Mouse (Mus musculus): ENCODE data around the gene C2cd5. TPM values are rescaled to one million over a fixed set of nuclear protein-coding genes. Genes with fewer than 3 reads are reported as not detected.

C2cd5 gene
- total RNA-seq, 2 experiments from 2014 or later, result 16.6 to 20.8 TPM

DNA sequence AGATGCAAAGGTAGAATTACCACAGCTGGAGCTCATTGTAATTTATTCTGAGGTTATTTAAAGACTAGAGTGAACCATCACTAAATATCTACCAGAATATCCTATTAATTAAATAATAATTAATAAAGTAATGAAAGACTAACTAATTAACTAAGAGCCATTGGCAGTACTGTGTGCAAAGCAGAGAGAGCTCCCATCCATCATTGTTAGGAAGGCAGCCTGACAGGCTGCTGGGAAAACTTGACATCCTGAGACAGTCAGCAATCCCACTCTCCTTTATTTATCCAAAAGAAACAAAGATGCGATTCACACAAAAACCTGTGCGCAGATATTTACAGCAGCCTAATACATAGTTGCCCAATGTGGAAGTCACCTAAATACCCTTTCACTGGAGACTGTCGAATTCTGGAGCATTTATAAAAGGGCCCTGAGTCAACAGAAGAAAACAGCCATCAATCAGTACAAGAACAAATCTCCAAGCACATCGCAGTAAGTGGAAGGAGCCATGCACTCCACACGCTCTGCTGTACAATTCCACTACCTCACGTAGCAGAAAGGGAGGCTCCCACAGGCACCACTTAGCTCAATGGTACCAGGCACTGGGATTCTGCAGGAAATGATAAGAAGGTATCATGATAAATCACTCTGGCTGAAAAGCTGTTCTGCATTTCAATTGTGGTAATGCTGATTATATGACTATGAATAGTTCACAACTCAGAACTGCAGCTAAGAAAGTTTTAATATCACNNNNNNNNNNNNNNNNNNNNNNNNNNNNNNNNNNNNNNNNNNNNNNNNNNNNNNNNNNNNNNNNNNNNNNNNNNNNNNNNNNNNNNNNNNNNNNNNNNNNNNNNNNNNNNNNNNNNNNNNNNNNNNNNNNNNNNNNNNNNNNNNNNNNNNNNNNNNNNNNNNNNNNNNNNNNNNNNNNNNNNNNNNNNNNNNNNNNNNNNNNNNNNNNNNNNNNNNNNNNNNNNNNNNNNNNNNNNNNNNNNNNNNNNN lies 120.0 kb downstream of the C2cd5 start:
- no peak for DNase-seq

DNA sequence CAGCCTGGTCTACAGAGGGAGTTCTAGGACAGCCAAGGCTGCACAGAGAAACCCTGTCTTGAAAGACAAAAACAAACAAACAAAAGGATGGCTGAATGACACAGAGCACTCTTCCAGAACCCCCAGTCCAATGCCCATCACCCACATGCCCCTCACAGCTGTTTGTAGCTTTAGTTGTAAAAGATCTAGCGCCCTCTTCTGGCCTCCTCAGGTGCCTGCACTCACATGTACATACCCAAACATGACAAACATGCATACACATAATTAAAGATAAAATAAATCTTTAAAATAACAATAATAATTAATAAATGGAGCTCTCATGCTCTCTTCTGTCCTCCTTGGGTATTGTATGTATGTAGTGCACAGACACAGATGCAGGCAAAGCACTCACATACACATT lies 122.7 kb downstream of the C2cd5 start:
- no peak for DNase-seq

DNA sequence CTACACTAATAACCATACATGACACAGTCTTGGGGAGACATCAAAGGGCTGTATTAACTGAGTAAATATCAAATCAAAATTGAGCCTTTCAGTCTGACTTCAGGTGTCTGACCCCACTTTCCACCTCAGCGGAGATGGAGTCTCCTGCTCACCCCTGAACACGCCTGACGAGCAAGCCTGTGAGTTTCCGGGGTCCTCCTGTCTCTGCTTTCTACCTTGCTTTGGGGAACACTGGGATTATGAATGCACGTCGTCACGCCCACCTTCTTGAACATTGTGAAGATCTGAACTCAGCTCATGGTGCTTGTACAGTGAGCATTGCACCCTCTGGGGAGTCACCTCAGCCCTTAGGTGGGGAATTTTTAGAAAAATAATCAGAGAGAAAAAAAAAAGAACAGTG lies 126.7 kb downstream of the C2cd5 start:
- no peak for DNase-seq

DNA sequence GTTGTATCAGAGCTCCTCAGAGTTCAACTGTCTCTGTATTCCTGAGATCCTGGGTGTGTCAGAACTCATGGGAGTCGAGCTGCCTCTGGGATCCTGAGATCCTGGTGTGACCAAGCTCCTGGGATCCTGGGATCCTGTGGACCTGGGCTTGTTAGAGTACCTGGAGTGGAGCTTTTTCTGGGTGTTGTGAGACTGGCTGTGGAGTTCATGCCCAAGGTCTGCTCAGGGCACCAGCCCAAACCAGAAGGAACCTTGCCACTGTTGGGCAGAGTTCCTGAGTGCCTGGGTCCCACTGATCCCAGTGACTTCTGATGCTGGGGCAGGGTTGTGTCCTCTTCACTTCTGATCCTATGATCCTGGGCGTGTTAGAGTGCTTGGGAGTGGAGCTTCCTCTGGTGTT lies 127.7 kb downstream of the C2cd5 start:
- DNase-seq, result no peak

DNA sequence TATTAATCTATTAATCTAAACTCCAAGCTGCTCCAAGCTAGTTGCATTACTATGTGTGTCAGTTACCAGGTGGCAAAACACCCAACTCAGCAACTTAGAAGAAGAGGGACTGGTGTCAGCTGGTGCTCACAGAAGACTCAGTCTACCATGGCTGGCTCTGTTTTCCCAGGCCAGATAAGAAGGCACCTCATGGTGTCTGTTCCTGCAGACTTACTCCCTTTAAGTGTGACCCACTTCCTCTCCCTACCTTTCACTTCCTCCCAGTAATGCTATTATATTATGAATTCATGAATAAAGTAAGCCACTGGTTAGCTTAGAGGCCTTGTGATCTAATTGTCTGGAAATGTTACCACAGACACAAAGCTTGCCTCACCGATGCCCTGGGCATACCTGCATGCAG lies 132.5 kb downstream of the C2cd5 start:
- DNase-seq, result no peak

DNA sequence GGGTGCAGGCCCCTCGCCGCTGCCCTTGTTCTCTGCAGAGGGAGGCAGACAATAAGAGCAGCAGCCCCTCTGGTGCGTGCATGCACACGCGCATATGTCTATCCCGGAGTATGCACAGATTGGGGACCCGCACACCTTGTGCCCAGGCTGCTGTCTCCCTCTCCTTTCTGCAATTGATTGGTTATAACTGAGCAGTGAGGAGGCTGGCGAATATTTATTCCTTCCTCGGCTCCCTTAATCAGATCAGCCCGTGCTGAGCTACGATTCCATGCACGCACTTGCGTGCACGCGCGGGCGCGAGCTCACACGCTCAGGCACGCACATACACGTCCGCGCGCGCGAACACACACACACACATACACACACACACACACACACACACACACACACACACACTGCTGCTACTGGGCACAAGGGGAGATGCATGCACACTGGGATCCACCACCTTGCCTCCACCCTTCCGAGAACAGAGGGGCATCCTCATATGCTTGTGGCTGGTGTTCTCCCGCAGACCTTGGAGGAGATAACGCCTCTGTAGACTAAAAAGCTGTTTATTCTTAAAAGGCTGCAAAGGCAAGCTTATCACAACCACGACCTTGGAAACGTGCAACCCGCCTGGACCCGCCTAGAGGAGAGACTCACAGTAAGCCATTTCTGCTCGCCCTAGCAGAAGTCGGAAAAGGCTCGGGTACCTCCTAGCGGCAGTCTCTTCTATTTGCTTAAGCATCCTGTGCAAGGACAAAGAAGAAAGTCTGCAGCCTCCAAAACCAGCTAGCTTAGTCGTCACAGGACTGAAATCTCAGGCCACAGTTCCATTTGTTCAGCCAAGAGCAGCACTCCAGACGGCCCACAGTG lies 135.2 kb downstream of the C2cd5 start:
- peak; percentile 49 for DNase-seq

DNA sequence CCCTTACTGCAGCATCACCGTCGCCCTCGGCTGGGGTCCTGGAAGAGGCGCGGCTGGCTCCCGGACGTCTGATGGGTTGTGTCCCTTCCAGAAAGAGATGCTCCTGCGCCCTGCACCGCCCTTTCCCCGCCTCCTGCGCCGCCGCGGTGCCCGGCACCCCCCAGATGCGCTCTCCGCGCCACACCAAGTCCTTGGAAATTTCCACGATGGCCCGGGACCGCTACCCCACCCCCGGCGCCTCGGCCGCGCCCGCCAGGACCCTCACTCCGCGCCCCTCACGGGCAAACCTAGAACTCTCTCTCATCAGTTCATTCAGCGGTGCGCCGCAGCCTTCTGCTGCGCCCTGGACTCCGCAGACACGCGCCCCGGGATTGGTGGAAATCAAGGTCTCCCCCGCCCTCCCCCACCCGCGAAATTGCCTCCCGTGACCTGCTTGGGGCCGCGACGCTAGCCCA lies 135.8 kb downstream of the C2cd5 start, which contains the start of gene St8sia1:
TSS of gene St8sia1 (minus strand) at position 377 of the 455 bp plus-strand sequence.
- DNase-seq, result peak; percentile 12

DNA sequence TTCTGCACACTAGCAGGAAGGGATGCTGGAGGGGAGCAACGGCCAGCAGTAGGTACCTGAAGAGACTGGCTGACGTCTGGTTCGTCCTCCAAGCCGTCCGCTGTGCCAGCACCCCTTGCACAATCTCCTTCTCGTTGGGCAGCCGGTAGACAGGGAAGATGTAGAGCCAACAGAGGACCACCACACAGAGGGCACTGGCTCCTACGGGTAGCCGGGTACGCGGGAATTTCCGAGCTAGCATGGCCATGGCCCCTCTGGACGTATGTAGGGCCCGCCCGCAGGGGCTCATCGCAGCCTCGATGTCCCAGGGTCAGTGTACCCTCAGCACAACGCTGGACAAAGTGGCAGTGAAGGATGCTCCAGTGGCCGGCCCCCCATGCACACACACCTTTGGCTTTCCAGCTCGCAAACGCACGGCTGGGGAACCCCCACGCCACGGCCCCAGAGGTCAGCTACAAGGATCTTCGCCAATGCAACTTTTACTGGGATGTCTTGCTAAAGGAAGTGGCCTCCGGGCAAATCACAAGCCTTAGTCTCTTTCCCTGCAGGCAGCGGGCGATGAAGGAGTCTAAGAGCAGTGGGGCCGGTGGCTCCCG lies 136.4 kb downstream of the C2cd5 start:
- DNase-seq, result no peak

DNA sequence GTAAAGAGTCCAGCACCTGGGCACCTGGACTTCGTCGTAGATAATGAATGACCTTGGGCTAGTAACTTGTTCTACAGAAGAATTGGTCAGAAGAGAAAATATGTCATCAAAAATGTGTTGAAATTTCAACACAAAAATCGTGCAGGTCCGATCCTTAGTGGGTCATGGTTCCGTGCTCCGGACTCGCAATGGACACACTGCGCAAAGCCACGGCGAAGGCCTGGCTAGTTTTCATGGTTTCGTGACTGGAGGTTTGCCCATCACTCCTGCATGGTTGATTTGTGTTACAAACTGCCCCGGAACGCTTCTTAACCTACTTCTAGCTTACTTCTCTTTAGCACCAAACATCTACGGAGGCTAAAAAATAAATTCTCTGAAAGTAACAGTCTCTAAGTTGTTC lies 137.1 kb downstream of the C2cd5 start:
- no peak for DNase-seq

DNA sequence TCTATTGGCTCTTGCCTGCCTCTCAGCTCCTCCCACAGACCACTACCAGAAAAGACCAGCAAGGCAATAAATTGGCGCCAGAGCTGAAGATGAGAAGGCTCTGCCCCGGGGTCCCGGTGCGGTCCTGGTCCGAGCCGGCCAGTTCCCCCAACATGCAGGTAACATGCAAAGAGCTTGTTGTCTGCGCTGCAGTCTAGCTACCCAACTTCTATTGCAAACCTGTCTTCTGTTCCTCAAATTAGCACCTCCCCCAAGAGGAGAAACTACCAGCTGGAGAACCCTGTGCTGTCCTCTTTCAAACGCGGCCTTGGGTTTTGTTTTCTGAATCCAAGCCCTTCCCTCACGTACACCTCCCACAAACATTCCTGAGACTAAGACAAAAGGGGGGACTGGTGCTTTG lies 137.5 kb downstream of the C2cd5 start:
- DNase-seq, result no peak

DNA sequence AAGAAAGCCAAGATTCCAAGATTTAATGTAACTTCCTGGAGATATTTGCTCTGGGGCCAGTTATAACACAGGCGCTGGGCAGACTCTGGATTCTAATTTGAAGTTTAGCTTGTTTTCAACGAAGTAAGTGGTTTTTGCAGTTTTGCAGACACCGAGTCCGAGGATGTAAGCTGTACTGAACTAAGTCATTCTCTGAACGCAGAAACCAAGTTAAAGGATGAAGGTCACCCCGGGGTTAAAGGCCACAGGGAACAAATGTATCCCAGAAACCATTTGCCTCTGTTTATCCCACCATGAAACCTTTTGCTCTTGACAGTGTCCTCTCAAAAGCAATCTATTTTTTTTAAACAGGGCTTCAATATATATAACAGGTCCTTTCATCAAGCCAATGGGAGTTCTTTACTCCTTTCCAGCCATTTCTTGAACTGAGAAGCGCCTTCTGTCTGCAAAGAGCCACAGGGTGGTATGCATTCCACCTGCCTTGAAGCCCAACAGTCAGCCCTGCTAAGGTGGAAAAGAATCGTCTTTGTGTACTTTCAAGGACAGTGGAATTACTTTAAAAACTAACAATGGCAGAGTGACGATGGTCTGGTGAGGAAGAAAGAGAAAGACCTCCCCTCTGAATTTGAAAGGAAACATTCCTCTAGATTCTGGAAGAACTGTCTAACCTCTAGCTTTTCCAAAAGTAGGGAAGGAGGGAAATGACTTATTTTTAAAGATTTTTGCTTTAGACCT lies 138.1 kb downstream of the C2cd5 start:
- DNase-seq, result no peak

Other genes with a start within 250 kb of the C2cd5 start
- gene St8sia1, start 135.7 kb downstream of the C2cd5 start, total RNA-seq (2021), result under 1 TPM; 0.27 to 0.42 TPM
- gene Etnk1, start 67.1 kb upstream of the C2cd5 start, total RNA-seq (2021), result 10 to 100 TPM; 16.1 to 20.3 TPM